Mouse (Mus musculus) colon, adult 2 months (tissue): ENCODE data around the gene Ormdl2. TPM values are rescaled to one million over a fixed set of nuclear protein-coding genes. Genes with fewer than 3 reads are reported as not detected.

ENCODE experiments used
- polyA plus RNA-seq: library from polyadenylated mRNA; depleted of rRNA; stranded (reverse); fragments of >200 nt; gene quantifications from 2 replicates; pipeline ENCODE4 v1.2.3, GENCODE M21; 2012; rRNA removed

Gene Ormdl2
- polyA plus RNA-seq: 90.8 and 92.6 TPM in 2 replicates

DNA sequence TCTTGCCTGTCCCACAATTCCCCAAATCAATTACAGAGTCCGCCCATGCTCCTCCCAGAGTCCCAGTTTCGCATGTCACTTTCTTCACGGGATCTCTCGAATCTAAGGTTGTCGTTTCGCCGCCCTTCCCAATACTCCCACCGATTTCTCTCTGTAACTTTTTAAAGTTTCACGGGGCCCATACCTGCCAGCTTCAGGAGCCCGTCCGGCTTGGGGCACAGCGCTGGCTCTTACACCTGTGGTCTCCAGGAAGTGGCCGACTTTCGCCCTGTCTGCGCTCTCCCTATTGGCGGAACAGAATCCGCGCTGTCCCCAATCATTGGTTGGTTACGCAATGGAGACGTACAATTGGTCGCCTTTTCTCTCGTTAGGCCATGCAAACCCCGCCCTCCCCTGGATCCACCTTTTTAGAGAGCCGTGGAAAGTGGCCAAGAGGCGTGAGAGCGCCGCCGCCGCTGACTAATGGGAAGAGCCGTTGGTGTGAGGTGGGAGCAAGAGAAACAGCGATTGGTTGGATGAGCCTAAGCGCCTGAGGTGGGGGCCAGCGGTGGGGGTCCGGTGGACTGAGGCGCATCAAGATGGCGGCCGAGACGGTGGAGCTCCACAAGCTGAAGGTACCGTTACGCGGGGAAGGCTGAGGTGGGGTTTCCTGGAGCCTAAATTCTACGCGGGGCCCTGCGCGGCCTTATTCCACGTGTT is at the start of gene Ormdl2:
Gene Ormdl2, minus strand, starts transcription at position 288 of the 699 bp plus-strand sequence.

DNA sequence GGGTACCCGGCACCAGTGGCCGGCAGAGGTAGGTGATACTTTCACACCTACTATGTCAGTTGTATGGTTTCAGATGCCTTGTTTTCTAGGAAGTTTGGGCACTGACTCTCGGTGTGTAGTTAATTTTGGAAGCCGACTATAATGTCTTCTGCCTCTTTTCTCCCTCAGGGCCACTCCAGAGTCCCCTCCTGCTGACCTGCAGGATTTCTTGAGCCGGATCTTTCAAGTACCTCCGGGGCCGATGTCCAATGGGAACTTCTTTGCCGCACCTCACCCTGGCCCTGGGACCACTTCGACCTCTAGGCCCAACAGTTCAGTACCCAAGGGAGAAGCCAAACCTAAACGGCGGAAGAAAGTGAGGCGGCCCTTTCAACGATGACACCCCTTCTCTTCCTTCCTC is 4.4 kb downstream of the Ormdl2 start, which contains the start of gene Sarnp:
Gene Sarnp, plus strand, starts transcription at position 301 of the 400 bp plus-strand sequence.

DNA sequence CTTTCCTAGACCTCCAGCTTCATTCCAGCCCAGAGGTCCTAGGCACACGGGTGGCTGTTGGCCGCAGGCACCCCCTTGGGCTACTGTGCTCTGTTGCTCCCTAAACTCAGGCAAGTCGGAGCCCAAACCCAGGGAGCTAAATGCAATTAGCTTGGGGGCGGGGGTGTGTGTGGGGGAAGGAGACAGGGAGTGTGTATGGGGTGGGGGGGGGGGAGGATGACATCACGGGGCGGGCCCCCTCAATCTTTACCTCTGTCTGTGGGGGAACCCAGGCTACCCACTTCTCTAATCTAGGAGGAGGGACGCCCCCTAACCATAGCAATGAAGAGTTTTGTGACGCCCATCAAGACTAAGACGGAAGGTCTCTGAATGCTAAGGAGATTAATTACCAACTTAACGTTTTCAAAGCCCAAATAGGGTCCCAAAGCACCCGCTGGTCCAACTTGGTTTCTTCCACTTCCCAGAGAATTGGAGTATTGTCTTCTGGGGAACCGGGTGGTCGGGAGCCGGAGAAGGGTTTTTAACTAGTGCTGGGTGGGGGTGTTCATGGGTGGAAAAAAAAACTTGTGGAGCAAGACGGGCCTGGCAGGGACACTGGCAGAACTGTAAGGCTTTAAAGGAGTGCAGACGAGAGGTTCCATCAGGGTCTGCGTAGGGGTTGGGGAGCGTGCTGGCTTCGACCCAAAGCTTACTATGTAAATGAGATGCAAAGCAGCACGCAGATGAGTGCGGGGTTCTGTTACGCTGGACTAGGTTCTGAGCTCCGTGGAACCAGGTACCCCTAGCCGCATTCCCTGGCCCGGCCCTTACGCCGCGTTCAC is 17.0 kb downstream of the Ormdl2 start, which contains the start of gene Tmem198b:
Gene Tmem198b, minus strand, starts transcription at position 100 of the 821 bp plus-strand sequence.

DNA sequence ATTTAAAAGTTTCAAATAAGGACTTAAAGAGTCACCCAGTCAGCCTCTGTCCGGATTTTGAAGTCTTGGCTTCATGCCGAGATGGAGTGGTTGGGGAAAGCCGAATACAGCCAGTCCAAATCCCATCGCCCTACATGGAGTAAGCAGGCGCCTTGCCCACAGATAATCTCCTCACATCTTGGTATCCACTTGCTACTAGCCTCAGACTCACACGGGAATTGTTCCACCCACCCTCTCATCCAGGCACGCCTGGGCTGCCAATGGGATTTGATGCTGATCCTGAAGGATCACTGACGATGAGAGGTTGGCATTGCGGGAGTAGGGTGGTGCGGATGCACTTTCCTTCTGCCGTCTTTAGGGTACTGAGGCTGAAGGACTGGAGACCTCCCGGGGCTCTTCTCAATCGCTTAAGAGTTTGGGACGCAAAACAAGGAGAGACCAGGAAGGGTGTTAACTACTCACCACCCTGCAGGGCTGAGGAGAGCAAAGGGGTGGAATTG is 17.6 kb downstream of the Ormdl2 start, which contains the start of gene Dnajc14:
Gene Dnajc14, plus strand, starts transcription at position 292 of the 500 bp plus-strand sequence.

DNA sequence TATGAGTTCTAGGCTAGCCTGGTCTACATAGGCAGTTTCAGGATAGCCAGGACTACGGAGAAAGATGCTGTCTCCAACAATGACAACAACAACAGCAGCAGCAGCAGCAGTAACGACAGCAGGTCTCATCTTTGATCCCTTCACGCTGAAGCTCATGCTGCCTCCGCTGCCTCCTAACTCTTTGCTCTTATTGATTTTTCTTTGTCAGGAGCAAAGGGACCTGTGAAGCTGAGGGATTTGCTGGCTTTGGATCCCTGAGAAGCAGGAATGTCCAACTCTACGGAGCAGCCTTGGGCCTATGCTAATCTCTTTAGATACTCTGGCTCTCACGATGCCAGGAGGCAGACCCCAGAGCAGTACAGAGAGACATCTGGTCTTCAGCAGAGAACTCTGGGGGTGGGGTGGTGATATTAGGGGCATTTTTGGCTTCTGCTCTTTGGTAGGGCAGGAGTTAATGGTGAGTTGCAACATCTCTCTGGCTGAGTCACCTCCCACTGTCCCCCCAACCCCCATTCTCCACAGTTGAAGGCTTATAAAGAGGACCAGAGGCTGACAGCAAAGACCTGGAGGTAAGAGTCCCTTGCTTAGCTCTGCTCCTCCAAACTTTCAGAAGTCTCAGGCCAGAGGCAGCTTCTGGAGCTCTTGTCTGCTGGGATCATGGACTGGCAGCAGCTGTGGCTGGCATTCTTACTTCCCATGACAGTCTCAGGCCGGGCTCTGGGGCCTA is 30.9 kb downstream of the Ormdl2 start, which contains the start of gene Mmp19:
Gene Mmp19, plus strand, starts transcription at position 513 of the 727 bp plus-strand sequence.

Other genes starting within 250 kb of the Ormdl2 start
- 84.1 and 97.8 TPM in 2 replicates for gene Erbb3, start 232.0 kb downstream of the Ormdl2 start, polyA plus RNA-seq
- gene Rps26, start 194.9 kb downstream of the Ormdl2 start, polyA plus RNA-seq: 948 and 1,040 TPM in 2 replicates
- 0.83 and 1.3 TPM in 2 replicates for gene Ikzf4, start 175.7 kb downstream of the Ormdl2 start, polyA plus RNA-seq
- gene Suox, start 147.6 kb downstream of the Ormdl2 start, polyA plus RNA-seq: 10.0 and 12.2 TPM in 2 replicates
- 51.6 and 59.7 TPM in 2 replicates for gene Rab5b, start 125.4 kb downstream of the Ormdl2 start, polyA plus RNA-seq
- gene Pmel, start 117.5 kb downstream of the Ormdl2 start, polyA plus RNA-seq: 3.2 and 3.4 TPM in 2 replicates
- gene Cdk2, start 116.6 kb downstream of the Ormdl2 start, polyA plus RNA-seq: 11.2 and 11.4 TPM in 2 replicates
- 80.2 and 87.4 TPM in 2 replicates for gene Dgka, start 76.8 kb downstream of the Ormdl2 start, polyA plus RNA-seq
- 17.4 and 19.1 TPM in 2 replicates for gene Pym1, start 73.8 kb downstream of the Ormdl2 start, polyA plus RNA-seq
- 4.8 and 5.0 TPM in 2 replicates for gene Mmp19, start 30.7 kb downstream of the Ormdl2 start, polyA plus RNA-seq
- gene Dnajc14, start 17.6 kb downstream of the Ormdl2 start, polyA plus RNA-seq: 15.2 and 16.5 TPM in 2 replicates
- 17.7 and 17.9 TPM in 2 replicates for gene Tmem198b, start 17.3 kb downstream of the Ormdl2 start, polyA plus RNA-seq
- gene Sarnp, start 4.3 kb downstream of the Ormdl2 start, polyA plus RNA-seq: 2.0 and 2.3 TPM in 2 replicates
- gene Gdf11, start 70.1 kb upstream of the Ormdl2 start, polyA plus RNA-seq: 1.5 and 1.6 TPM in 2 replicates
- gene Cd63, start 79.3 kb upstream of the Ormdl2 start, polyA plus RNA-seq: 225 and 259 TPM in 2 replicates
- 28.4 and 36.4 TPM in 2 replicates for gene Rdh5, start 101.2 kb upstream of the Ormdl2 start, polyA plus RNA-seq
- 151 TPM in 2 replicates for gene Bloc1s1, start 102.4 kb upstream of the Ormdl2 start, polyA plus RNA-seq
- 56.9 and 58.2 TPM in 2 replicates for gene Itga7, start 112.2 kb upstream of the Ormdl2 start, polyA plus RNA-seq
- 159 and 171 TPM in 2 replicates for gene Mettl7b, start 139.3 kb upstream of the Ormdl2 start, polyA plus RNA-seq
- gene Olfr9, start 167.8 kb upstream of the Ormdl2 start, polyA plus RNA-seq: not detected in 2 replicates
- not detected in 2 replicates for gene Olfr763, start 189.1 kb upstream of the Ormdl2 start, polyA plus RNA-seq
- gene Olfr764-ps1, start 218.3 kb upstream of the Ormdl2 start, polyA plus RNA-seq: not detected in 2 replicates
- not detected in 2 replicates for gene Olfr765, start 228.4 kb upstream of the Ormdl2 start, polyA plus RNA-seq
- gene Olfr766-ps1, start 247.3 kb upstream of the Ormdl2 start, polyA plus RNA-seq: not detected in 2 replicates